Mouse (Mus musculus): ENCODE results near the gene Dph6.

Dph6 gene

DNA sequence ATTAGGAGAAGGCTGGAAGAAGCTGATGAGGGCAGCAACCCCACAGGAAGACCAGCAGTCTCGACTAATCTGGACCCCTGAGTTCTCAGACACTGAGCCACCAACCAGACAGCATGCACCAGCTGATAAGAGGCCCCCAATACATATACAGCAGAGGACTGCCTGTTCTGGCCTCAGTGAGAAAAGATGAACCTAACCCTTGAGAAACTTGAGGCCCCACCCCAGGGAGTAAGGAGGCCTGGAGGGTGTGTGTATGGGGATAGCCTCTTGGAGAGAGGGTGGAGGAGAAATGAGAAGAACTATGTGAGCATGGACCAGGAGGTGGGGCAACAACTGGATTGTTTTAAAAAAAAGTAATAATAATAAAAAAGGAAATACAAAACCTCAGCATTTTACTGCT lies 118.7 kb downstream of the Dph6 start:
- DNase-seq, result no peak

DNA sequence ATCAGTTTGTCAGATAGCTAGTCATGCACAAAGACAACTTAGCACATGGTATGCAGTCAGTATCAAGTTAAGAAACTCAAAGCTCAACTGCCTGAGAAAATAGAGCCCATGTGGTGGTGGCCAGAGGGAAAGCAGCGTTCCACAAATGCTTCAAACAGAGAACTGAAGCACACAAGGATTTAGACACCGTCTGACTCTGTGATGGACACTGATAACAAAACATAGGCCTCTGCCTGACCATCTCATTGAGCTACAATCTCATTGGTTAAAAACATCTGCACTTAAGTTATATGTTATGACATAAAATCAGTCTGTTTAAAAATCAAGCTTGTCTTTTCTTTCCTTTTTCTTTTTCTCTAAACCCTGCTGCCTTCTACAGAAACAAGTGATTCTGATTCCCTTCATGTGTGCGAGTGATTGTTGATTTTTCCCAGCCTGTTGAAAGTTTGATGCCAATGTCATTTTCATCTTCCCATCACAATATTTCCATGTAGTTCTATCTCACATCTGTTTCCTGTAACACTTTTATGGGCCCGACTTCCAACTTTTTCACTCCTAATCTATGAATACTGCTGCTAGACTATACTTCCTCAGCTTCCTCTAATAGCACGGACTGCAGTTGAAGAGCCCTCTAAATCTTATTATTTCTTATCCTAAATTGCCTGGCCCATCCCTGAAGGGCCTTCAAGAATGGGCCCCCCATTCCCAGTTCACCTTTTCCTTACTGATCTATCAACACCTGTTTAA lies 123.6 kb downstream of the Dph6 start:
- no peak for DNase-seq

DNA sequence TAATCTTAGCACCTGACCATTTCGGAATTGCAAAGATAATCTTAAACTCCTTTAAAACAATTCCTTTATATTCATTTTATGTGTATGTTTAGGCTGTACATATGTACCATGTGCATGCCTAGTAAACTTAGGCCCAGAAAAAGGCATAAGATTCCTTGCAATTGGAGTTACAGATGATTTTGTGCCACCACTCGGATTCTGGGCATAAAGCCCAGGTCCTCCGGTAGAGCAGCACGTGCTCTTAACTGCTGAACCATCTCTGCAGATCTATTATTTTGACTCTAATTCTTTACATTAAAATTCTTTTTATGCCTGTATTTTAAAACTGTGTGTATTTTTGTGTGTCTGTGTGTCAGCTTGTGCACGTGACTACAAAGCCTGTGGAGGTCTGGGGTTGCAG lies 134.3 kb downstream of the Dph6 start:
- no peak for DNase-seq

DNA sequence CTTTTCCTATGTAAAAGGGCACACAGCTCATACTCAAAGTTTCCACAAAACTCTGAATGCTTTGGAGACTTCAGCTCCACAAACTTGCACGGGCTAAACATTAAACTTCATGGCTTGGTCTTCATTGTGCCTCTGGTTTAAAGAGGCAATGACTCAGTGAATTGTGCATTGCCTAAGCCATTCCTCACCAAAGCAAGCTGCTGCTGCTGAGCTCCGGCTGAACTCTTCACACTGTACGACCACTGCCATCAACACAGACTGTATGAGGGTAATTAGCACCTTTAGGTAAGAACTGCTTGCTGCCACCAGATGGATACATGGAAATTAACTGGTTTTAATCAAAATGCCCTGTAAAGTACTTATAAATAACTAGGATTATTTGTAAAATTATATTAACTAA lies 134.9 kb downstream of the Dph6 start:
- no peak for DNase-seq

GRCm38 (mm10) chr2:114492398-114492797 lies 162.4 kb downstream of the Dph6 start:
- no peak for DNase-seq

- no peak for DNase-seq
These were observed 162.9 kb downstream of the Dph6 start for GRCm38 (mm10) chr2:114491907-114492306.

DNA sequence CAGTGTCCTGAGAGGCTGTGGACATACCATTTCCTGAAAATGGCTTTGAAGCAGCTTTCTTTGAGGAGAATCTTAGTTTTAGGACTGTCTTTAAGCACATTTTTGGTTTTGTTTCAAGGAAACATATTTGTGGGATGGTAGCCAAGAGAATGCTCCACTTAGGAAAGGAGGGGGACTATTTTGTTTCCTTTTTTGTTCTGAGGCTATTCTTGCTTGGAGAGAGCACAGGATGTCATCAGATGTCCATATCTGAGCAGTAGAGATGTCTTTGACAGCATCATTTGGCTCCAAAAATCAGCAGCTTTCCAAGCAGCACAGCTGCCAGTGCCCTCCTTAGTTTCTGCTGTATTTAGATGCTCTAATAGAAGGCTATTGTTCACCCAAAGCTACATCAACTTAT lies 167.8 kb downstream of the Dph6 start:
- DNase-seq, result no peak
